Mouse (Mus musculus) MEL (cell line): ENCODE measurements at regions not wholly inside any gene's neighbourhood (a gene's known extent, or its start where the extent isn't known, plus 50 kb on each side); places are given as distances from the start of the nearest gene placed in this dataset.

Source experiments
- DNase-seq: peaks from one replicate; pipeline ENCODE4 v3.0.0; 2011; ENCODE audit warnings: low read depth, low spot score
- H3K27ac ChIP-seq: 2 replicates; pipeline ENCODE4 v1.5.1; 2012; ENCODE audit warnings: low read depth, mild to moderate bottlenecking, control low read depth, low read length, moderate library complexity; ENCODE audit not compliant: control insufficient read depth
- H3K27me3 ChIP-seq, 2 experiments: fragments of 150-350 bp in 1 of 2; sonication (generic) in 1 of 2; 2 replicates each; pipeline ENCODE4 v1.6.1; 2012; ENCODE audit warnings: low read length in 2 of 2, mild to moderate bottlenecking in 2 of 2, improper control_type of control experiment in 1 of 2, moderate library complexity in 1 of 2; ENCODE audit not compliant: insufficient read depth in 2 of 2, control insufficient read depth in 1 of 2
- H3K36me3 ChIP-seq, 2 experiments: 2 replicates each; pipeline ENCODE4 v1.6.1; 2012 to 2014; ENCODE audit warnings: low read length in 2 of 2, improper control_type of control experiment in 1 of 2, inconsistent platforms in 1 of 2, mild to moderate bottlenecking in 1 of 2; ENCODE audit not compliant: insufficient read depth in 2 of 2, control insufficient read depth in 1 of 2
- H3K4me1 ChIP-seq, 2 experiments: fragments of 150-350 bp in 1 of 2; sonication (generic) in 1 of 2; 2 replicates each; pipeline ENCODE4 v1.6.1; 2012; ENCODE audit warnings: low read length in 2 of 2, improper control_type of control experiment in 1 of 2, mild to moderate bottlenecking in 1 of 2; ENCODE audit not compliant: insufficient read depth in 2 of 2, control insufficient read depth in 1 of 2
- H3K4me3 ChIP-seq, 2 experiments: fragments of 150-350 bp in 1 of 2; sonication (generic) in 1 of 2; 2 replicates each; pipeline ENCODE4 v1.5.1; 2012; ENCODE audit warnings: low read depth in 2 of 2, low read length in 2 of 2, mild to moderate bottlenecking in 2 of 2, moderate library complexity in 2 of 2, control low read depth in 1 of 2, improper control_type of control experiment in 1 of 2; ENCODE audit not compliant: control insufficient read depth in 1 of 2, insufficient read depth in 1 of 2
- H3K79me2 ChIP-seq: 2 replicates; pipeline ENCODE4 v1.6.1; 2012; ENCODE audit warnings: mild to moderate bottlenecking, low read length, moderate library complexity; ENCODE audit not compliant: control insufficient read depth, poor library complexity, insufficient read depth
- H3K9ac ChIP-seq: 2 replicates; pipeline ENCODE4 v1.6.1; 2012; ENCODE audit warnings: low read depth, mild to moderate bottlenecking, control low read depth, low read length, moderate library complexity; ENCODE audit not compliant: control insufficient read depth, poor library complexity, severe bottlenecking
- H3K9me3 ChIP-seq: fragments of 150-350 bp; sonication (generic); replicated peaks from 2 replicates; pipeline ENCODE4 v1.6.1; 2012; ENCODE audit warnings: mild to moderate bottlenecking, low read length, improper control_type of control experiment, moderate library complexity; ENCODE audit not compliant: insufficient read depth
- CTCF ChIP-seq, 3 experiments: IDR thresholded peaks in 2 of 3; conservative IDR thresholded peaks in 1 of 3; 2 replicates each; pipeline ENCODE4 v1.5.1; 2011 to 2012; ENCODE audit warnings: low read length in 3 of 3, low read depth in 2 of 3, mild to moderate bottlenecking in 2 of 3, improper control_type of control experiment in 1 of 3, inconsistent platforms in 1 of 3, mixed read lengths in 1 of 3, moderate library complexity in 1 of 3; ENCODE audit not compliant: control insufficient read depth in 1 of 3, insufficient read depth in 1 of 3, poor library complexity in 1 of 3, severe bottlenecking in 1 of 3
- ETS1 ChIP-seq: IDR thresholded peaks from 2 replicates; pipeline ENCODE4 v1.6.1; 2012; ENCODE audit warnings: low read depth, mild to moderate bottlenecking, inconsistent platforms, low read length, improper control_type of control experiment, moderate library complexity
- MAZ ChIP-seq: IDR thresholded peaks from 2 replicates; pipeline ENCODE4 v1.6.1; 2012; ENCODE audit warnings: low read depth, mild to moderate bottlenecking, inconsistent platforms, low read length, improper control_type of control experiment
- MXI1 ChIP-seq: IDR thresholded peaks from 2 replicates; pipeline ENCODE4 v1.6.1; 2011; ENCODE audit warnings: mild to moderate bottlenecking, low read depth, low read length, improper control_type of control experiment
- MYB ChIP-seq: IDR thresholded peaks from 2 replicates; pipeline ENCODE4 v1.6.1; 2011; ENCODE audit warnings: mild to moderate bottlenecking, low read depth, low read length, improper control_type of control experiment
- MYC ChIP-seq: IDR thresholded peaks from 2 replicates; pipeline ENCODE4 v1.6.1; 2011; ENCODE audit warnings: low read depth, mild to moderate bottlenecking, low read length, improper control_type of control experiment, moderate library complexity
- RAD21 ChIP-seq: IDR thresholded peaks from 2 replicates; pipeline ENCODE4 v1.6.1; 2011; ENCODE audit warnings: mild to moderate bottlenecking, low read depth, low read length, improper control_type of control experiment
- RCOR1 ChIP-seq: IDR thresholded peaks from 2 replicates; pipeline ENCODE4 v1.6.1; 2012; ENCODE audit warnings: low read depth, mild to moderate bottlenecking, inconsistent platforms, low read length, improper control_type of control experiment
- SIN3A ChIP-seq: IDR thresholded peaks from 2 replicates; pipeline ENCODE4 v1.6.1; 2012; ENCODE audit warnings: low read length, improper control_type of control experiment, inconsistent platforms
- ZC3H11A ChIP-seq: IDR thresholded peaks from 2 replicates; pipeline ENCODE4 v1.6.1; 2012; ENCODE audit warnings: low read depth, mild to moderate bottlenecking, inconsistent platforms, low read length, improper control_type of control experiment
- ZKSCAN1 ChIP-seq: IDR thresholded peaks from 2 replicates; pipeline ENCODE4 v1.6.1; 2012; ENCODE audit warnings: low read depth, mild to moderate bottlenecking, inconsistent platforms, low read length, improper control_type of control experiment, moderate library complexity
- ZNF384 ChIP-seq: IDR thresholded peaks from 2 replicates; pipeline ENCODE4 v1.6.1; 2012; ENCODE audit warnings: low read depth, mild to moderate bottlenecking, inconsistent platforms, low read length, improper control_type of control experiment

GRCm38 (mm10) chr14:71336906-71337305 lies 737.3 kb upstream of the Fam160b2 start:
- Histone ChIP-seq H3K4me1 (no peaks in the 10 kb centered on the region), H3K27me3 (no peaks in the 10 kb centered on the region), H3K36me3 (no peaks in the 10 kb centered on the region), H3K9me3 (no peaks in the 10 kb centered on the region), H3K27ac (no peak overlapping the region), H3K4me3 (no peak overlapping the region), H3K9ac (no peak overlapping the region), H3K79me2 (no peaks in the 10 kb centered on the region)
- TF ChIP-seq RAD21 (no peak), SIN3A (no peak), MXI1 (no peak), ZC3H11A (no peak), MYC (no peak), ZKSCAN1 (no peak), RCOR1 (no peak), ZNF384 (no peak)
- DNase-seq = no peak

GRCm38 (mm10) chr14:71334022-71334421 lies 734.4 kb upstream of the Fam160b2 start:
- no peaks in the 10 kb centered on the region for H3K36me3 ChIP-seq
- H3K4me3 ChIP-seq = no peak overlapping the region
- H3K9me3 ChIP-seq = no peaks in the 10 kb centered on the region
- no peaks in the 10 kb centered on the region for H3K27me3 ChIP-seq
- TF ChIP-seq MYB (no peak), MYC (no peak), ZNF384 (peak; percentile 93)
- H3K79me2 ChIP-seq = no peaks in the 10 kb centered on the region
- DNase-seq = peak; percentile 28
- H3K27ac ChIP-seq = no peak overlapping the region
- no peaks in the 10 kb centered on the region for H3K4me1 ChIP-seq
- H3K9ac ChIP-seq = no peak overlapping the region

- no peak overlapping the region for H3K4me3 ChIP-seq
- no peak for DNase-seq
- no peaks in the 10 kb centered on the region for H3K36me3 ChIP-seq
- no peak overlapping the region for H3K9ac ChIP-seq
- H3K27ac ChIP-seq = no peak overlapping the region
- H3K79me2 ChIP-seq = no peaks in the 10 kb centered on the region
- H3K9me3 ChIP-seq = no peaks in the 10 kb centered on the region
- H3K4me1 ChIP-seq = no peaks in the 10 kb centered on the region
- no peaks in the 10 kb centered on the region for H3K27me3 ChIP-seq
- no peak for TF ChIP-seq MAZ
- no peak for TF ChIP-seq CTCF (IDR thresholded peaks at IDR 0.05 in 2 of 3, conservative IDR thresholded peaks at IDR 0.05 in 1 of 3; ENCODE audit: control insufficient read depth in 1 of 3, insufficient read depth in 1 of 3, low read depth in 2 of 3, low read length in 3 of 3, poor library complexity in 1 of 3, severe bottlenecking in 1 of 3)
- TF ChIP-seq MXI1 = no peak
- TF ChIP-seq ETS1 = no peak
Observed at GRCm38 (mm10) chr14:71329862-71330630, 730.4 kb upstream of the Fam160b2 start.
